Mouse (Mus musculus) hindbrain, embryonic 14.5 days (tissue): Measurements from ENCODE around the gene Serpine1. TPM values are rescaled to one million over a fixed set of nuclear protein-coding genes. Genes with fewer than 3 reads are reported as not detected.
A peak's percentile ranks its signal among the peaks of the same experiment; 100 is the strongest.

Experiments
- ATAC-seq: fragments of 200-750 bp; cut with Nextera tagmentation; 2 replicates; pipeline ENCODE4 v1.8.0; 2017; ENCODE audit warnings: moderate number of reproducible peaks, mild to moderate bottlenecking, moderate TSS enrichment, moderate library complexity; ENCODE audit not compliant: low FRiP score
- DNase-seq: peaks from one replicate; pipeline ENCODE4 v3.0.0-alpha.2; 2015; ENCODE audit warnings: low spot score
- H3K27ac ChIP-seq: fragments of 300-500 bp; sonication (generic); 2 replicates; pipeline ENCODE4 v1.5.1; 2014; ENCODE audit warnings: mild to moderate bottlenecking, moderate library complexity
- H3K27me3 ChIP-seq: fragments of 300-500 bp; sonication (generic); 2 replicates; pipeline ENCODE4 v1.6.1; 2014; ENCODE audit warnings: mild to moderate bottlenecking, low read length, mixed read lengths; ENCODE audit not compliant: control insufficient read depth, insufficient read depth
- H3K36me3 ChIP-seq: fragments of 300-500 bp; sonication (generic); replicated peaks from 2 replicates; pipeline ENCODE4 v1.6.1; 2014; ENCODE audit not compliant: control insufficient read depth, insufficient read depth
- H3K4me1 ChIP-seq: fragments of 300-500 bp; sonication (generic); replicated peaks from 2 replicates; pipeline ENCODE4 v1.6.1; 2014; ENCODE audit warnings: antibody characterized with exemption, low read length, mixed read lengths; ENCODE audit not compliant: control insufficient read depth, insufficient read depth
- H3K4me2 ChIP-seq: fragments of 300-500 bp; sonication (generic); replicated peaks from 2 replicates; pipeline ENCODE4 v1.6.1; 2014; ENCODE audit warnings: mild to moderate bottlenecking, moderate library complexity
- H3K4me3 ChIP-seq: fragments of 300-500 bp; sonication (generic); replicated peaks from 2 replicates; pipeline ENCODE4 v1.5.1; 2014; ENCODE audit warnings: mild to moderate bottlenecking, low read length
- H3K9ac ChIP-seq: fragments of 300-500 bp; sonication (generic); 2 replicates; pipeline ENCODE4 v1.6.1; 2014
- H3K9me3 ChIP-seq: fragments of 300-500 bp; sonication (generic); 2 replicates; pipeline ENCODE4 v1.6.1; 2016; ENCODE audit warnings: low read length; ENCODE audit not compliant: control insufficient read depth
- WGBS: fragments of 180-500 bp; shearing (Covaris S2); extraction: QIAGEN DNeasy Blood & Tissue Kit; methylation state at CpG from one replicate; pipeline ENCODE4 v1.1.7; 2014; 5-methylcytosine and 5-hydroxymethylcytosine counted together
- polyA plus RNA-seq: library from polyadenylated mRNA; unstranded; fragments of >200 nt; fragmentation: Nextera tagmentation; extraction: Ambion mirVana; gene quantifications from 2 replicates; pipeline ENCODE4 v1.2.1, GENCODE M21; 2014

Serpine1 gene
- polyA plus RNA-seq, 1 experiment from 2014 or later, result 0.25 TPM

DNA sequence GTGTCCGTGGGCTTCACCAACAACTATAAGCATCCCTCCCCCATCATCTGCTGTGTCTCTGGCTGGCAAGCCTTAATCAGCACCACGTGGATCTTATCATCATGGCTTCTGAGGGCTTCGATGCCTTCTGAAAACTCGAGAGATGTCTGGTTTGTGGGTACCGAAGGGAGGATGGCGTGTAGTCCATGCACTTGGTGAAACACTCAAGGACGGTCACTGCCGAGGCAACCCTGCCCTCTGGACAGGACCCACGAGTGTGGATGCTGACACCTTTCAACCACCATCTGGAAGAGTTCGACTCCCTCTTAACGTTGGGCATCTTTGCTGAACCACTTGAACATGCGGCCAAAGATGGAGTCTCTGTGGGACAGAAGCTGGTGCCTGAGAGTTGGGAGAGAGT is 38.8 kb upstream of the Serpine1 start:
- Histone ChIP-seq H3K4me2 (no peak overlapping the region), H3K27ac (no peak overlapping the region), H3K9ac (no peak overlapping the region), H3K4me1 (no peaks in the 10 kb centered on the region), H3K4me3 (no peak overlapping the region), H3K36me3 (no peaks in the 10 kb centered on the region), H3K9me3 (no peaks in the 10 kb centered on the region), H3K27me3 (no peaks in the 10 kb centered on the region)
- ATAC-seq (no peak), DNase-seq (no peak)
- WGBS, result 92% methylated on average over 12 of the region's 12 CpGs

DNA sequence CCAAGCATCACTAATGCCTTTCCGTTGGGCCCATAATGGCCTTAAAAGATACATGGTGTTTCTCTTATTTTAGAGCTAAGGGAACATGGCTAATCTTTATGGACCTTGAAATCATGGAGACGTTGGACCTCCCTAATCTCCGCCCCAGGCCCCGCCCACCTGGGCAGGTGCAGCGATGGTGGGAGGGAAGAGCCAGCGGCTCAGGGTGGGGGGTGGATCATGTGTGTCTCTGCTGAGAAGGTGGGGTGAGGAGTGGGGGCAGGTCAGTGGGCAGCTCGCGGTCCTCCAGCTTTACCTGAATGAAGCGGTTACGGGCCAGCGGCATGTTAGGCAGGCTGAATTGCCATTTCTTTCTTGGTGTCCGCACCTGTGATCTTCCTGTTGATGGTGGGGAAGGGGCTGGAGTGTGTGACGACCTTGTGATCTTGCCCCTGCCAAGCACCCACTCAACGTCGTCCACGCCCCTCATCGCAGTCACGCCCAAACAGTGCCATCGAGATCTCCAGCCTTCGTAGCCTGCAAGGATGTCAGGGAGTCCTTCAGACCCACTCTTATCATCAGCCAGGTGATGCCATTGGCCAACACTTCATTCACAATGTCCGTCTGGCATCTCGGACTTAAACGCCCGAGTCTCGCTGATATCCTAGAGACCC is 38.0 kb upstream of the Serpine1 start:
- H3K4me2 ChIP-seq, result no peak overlapping the region
- 59% methylated on average over 25 of the region's 25 CpGs for WGBS
- no peak for ATAC-seq
- H3K4me3 ChIP-seq, result no peak overlapping the region
- no peaks in the 10 kb centered on the region for H3K9me3 ChIP-seq
- H3K27me3 ChIP-seq, result no peaks in the 10 kb centered on the region
- H3K27ac ChIP-seq, result no peak overlapping the region
- no peak for DNase-seq
- H3K36me3 ChIP-seq, result no peaks in the 10 kb centered on the region
- H3K9ac ChIP-seq, result no peak overlapping the region
- no peaks in the 10 kb centered on the region for H3K4me1 ChIP-seq

DNA sequence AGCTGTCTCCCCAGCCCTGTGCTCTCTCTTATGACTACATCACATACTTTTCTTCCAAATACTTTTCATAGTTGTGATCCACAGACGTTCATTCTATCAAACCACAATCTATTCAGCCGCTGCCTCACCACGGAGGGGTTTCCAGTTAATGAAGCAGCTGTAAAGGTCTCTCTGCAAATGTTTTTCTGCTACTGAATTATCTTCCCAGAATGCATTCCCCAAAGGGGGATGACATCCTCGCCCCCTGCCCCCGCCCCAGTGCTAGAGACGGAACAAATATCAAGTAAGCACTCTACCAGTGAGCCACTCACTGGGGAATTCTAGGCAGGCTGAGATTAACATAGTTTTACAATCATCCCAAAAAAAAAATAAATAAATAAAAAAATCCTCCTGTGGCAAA is 36.0 kb upstream of the Serpine1 start:
- WGBS, result 60% methylated on average over 6 of the region's 6 CpGs
- no peaks in the 10 kb centered on the region for H3K36me3 ChIP-seq
- H3K27me3 ChIP-seq, result no peaks in the 10 kb centered on the region
- no peak for DNase-seq
- no peak overlapping the region for H3K27ac ChIP-seq
- H3K9ac ChIP-seq, result no peak overlapping the region
- no peaks in the 10 kb centered on the region for H3K9me3 ChIP-seq
- no peaks in the 10 kb centered on the region for H3K4me1 ChIP-seq
- no peak overlapping the region for H3K4me2 ChIP-seq
- no peak overlapping the region for H3K4me3 ChIP-seq
- ATAC-seq, result no peak

DNA sequence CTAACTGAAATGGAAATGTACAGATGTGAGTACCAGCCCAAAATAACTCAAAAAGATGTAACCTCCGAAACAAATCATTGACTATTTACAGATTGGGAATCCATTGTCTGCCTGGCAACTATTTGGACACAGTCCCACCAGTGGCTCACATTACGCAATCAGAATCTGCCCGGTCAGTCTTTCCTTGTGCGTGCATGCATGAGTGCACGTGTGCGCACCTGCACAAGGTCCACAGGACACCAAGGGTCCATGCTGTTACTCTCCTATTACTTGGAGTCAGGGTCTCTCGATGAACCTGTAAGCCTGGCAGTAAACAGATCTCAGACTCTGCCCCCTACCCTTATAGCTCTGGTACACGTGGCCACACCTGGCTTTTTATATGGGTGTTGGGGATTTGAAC is 35.6 kb upstream of the Serpine1 start:
- no peak overlapping the region for H3K27ac ChIP-seq
- H3K4me1 ChIP-seq, result no peaks in the 10 kb centered on the region
- DNase-seq (no peak), ATAC-seq (no peak)
- H3K27me3 ChIP-seq, result no peaks in the 10 kb centered on the region
- H3K4me3 ChIP-seq, result no peak overlapping the region
- H3K4me2 ChIP-seq, result no peak overlapping the region
- WGBS, result 84% methylated on average over 8 of the region's 8 CpGs
- H3K9me3 ChIP-seq, result no peaks in the 10 kb centered on the region
- no peak overlapping the region for H3K9ac ChIP-seq
- H3K36me3 ChIP-seq, result no peaks in the 10 kb centered on the region

DNA sequence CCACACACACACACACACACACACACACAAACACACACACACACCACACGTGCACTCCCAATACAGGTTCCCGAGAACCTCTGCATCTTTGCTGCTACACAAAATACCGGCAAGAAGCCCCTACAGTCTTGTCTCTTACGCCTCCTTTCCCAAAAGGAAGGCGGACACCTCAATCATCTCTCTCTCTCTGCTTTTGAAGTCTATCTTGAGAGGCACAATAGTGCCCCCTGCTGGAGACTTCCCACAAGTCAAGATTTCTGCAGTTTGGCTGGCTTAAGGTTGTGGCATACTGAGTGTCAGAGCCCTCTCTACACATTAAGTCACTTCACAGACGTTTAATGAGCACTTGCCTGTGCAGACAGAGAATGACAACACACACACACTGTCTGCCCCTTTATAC is 35.0 kb upstream of the Serpine1 start:
- no peak overlapping the region for H3K27ac ChIP-seq
- DNase-seq, result peak; percentile 95

DNA sequence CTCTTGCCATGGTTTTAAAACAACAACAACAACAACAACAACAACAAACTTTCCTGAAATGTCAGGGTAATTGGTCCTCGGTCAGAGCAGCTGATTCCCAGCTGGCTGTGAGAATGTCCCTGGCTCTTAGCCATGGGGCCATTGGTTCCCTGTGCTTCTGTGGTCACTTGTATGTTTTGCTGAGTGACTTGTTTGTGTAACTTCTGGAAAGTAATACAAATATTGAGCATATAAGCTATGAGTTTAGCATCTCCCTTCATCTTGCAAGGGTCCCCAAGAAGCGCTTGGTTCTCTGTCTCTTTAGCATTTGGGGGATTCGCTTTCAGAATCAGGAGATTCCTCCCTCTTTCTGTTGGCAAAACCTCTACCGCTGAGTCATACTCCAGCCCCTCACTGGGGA is 34.4 kb upstream of the Serpine1 start:
- Histone ChIP-seq H3K4me3 (no peak overlapping the region), H3K9ac (no peak overlapping the region), H3K36me3 (no peaks in the 10 kb centered on the region), H3K27me3 (no peaks in the 10 kb centered on the region), H3K4me2 (no peak overlapping the region), H3K9me3 (no peaks in the 10 kb centered on the region), H3K4me1 (no peaks in the 10 kb centered on the region), H3K27ac (no peak overlapping the region)
- no peak for ATAC-seq
- WGBS, result 87% methylated on average over 4 of the region's 4 CpGs
- no peak for DNase-seq

More for the DNA sequence above, 35.0 kb upstream of the Serpine1 start:
- Histone ChIP-seq H3K9me3 (no peaks in the 10 kb centered on the region), H3K4me1 (no peaks in the 10 kb centered on the region), H3K27me3 (no peaks in the 10 kb centered on the region), H3K4me3 (no peak overlapping the region), H3K4me2 (0 out of 2 replicates have a peak overlapping the region, but pooled peaks have one; percentile 9), H3K36me3 (no peaks in the 10 kb centered on the region), H3K9ac (no peak overlapping the region)
- ATAC-seq, result no peak
- 6% methylated on average over 6 of the region's 6 CpGs for WGBS

DNA sequence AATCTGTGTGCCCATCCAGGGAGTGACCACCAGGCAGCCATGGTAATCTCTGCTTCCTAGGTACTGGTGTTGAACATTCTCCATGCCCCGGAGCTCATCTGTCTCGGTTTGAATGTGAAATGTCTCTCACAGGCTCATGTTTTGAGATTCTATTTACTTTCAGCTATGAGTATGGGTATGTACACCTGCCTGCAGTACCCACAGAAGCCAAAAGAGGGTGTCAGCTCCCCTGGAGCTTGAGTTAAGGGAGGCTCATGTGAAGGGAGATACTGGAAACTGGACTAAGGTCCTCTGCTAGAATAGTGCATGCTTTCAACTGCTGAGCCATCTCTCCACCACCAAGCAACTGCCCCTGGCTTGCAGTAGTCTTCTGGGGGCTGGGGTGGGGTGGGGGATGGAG is 31.9 kb upstream of the Serpine1 start:
- Histone ChIP-seq H3K4me3 (no peak overlapping the region), H3K4me2 (no peak overlapping the region), H3K36me3 (no peaks in the 10 kb centered on the region), H3K4me1 (no peaks in the 10 kb centered on the region), H3K27ac (no peak overlapping the region), H3K27me3 (no peaks in the 10 kb centered on the region), H3K9me3 (no peaks in the 10 kb centered on the region), H3K9ac (no peak overlapping the region)
- DNase-seq, result no peak
- ATAC-seq, result no peak
- WGBS, result 90% methylated on average over 2 of the region's 2 CpGs

DNA sequence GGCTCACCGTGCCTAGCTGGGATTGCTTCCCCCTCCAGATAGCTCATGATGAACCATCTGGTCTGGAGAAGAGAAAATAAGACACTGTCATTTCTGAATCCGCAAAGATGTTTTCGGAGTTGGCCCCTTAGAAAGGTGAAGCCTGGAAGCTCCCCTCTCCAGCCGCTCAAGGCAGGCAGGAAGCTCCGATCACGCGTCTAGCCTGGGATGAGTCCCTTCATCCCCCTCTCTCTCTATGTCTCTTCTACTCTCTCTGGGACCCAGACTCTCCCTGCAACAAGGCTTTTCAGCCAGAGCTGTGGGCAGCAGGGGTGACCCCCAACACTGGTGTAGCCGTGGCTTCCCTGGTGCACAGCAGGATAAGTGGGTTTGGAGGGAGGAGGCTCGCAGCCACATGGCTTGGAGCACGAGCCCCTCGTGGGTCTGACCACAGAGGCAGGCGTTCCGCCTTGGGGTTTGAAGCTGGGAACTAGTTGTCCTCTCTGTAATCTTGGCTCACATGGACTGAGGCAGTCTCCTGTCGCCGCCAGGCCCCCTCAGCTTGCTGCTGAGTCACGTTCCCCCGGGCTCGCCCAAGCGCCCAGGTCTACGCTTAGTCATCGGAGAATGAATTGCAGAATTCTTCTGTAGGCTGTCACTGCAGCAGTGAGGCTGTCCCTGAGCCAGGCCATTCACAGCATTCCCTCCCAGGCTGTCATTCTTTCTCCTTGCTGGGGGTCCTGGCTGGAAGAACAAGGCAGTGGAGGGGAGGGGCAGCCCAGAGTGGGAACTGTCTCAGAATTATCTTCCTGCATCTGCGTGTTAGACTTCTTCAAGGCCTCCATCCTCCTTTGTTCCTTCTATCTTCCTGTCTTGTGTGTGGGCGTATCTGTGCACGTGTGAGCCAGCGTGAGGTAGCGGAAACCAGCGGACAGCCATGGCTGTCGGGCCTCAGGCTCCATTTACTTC is 30.8 kb upstream of the Serpine1 start:
- Histone ChIP-seq H3K9me3 (no peaks in the 10 kb centered on the region), H3K4me1 (no peaks in the 10 kb centered on the region), H3K36me3 (no peaks in the 10 kb centered on the region), H3K4me2 (no peak overlapping the region), H3K27ac (no peak overlapping the region), H3K9ac (no peak overlapping the region), H3K27me3 (no peaks in the 10 kb centered on the region), H3K4me3 (no peak overlapping the region)
- DNase-seq (no peak), ATAC-seq (no peak)
- 60% methylated on average over 28 of the region's 28 CpGs for WGBS

DNA sequence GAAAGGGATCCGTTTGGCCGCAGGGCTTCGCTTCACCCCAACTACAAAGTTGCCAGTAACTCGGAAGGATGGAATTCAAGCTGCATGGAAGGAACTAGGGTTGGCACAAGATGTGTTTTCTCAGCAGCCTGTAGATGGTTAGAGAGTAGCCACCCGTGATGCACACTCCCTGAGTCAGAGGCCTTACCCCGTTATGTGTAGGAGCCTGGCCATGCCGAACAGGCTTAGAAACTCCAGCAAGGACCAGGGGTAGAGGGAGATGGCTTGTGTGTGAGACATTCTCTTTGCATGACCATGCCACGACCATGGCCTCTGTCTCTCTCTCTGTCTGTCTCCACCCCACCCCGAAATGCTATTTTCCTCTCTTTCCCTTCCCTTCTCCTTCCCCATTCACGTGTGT is 30.0 kb upstream of the Serpine1 start:
- 77% methylated on average over 10 of the region's 10 CpGs for WGBS
- DNase-seq (no peak), ATAC-seq (no peak)
- Histone ChIP-seq H3K36me3 (no peaks in the 10 kb centered on the region), H3K27me3 (no peaks in the 10 kb centered on the region), H3K4me1 (no peaks in the 10 kb centered on the region), H3K4me3 (no peak overlapping the region), H3K9me3 (no peaks in the 10 kb centered on the region), H3K9ac (no peak overlapping the region), H3K4me2 (no peak overlapping the region), H3K27ac (no peak overlapping the region)
